Mouse (Mus musculus): ENCODE results near the gene Ppp1r15a.
"Not testable (repeated sequence)": the region's sequence is repeated elsewhere in the genome, so short reads cannot be mapped to it uniquely, and the experiment has no call there.

The Ppp1r15a gene

GRCm38 (mm10) chr7:45519345-45520120 is 6.5 kb downstream of the Ppp1r15a start:
- DNase-seq (ENCODE audit: low spot score) = no peak

DNA sequence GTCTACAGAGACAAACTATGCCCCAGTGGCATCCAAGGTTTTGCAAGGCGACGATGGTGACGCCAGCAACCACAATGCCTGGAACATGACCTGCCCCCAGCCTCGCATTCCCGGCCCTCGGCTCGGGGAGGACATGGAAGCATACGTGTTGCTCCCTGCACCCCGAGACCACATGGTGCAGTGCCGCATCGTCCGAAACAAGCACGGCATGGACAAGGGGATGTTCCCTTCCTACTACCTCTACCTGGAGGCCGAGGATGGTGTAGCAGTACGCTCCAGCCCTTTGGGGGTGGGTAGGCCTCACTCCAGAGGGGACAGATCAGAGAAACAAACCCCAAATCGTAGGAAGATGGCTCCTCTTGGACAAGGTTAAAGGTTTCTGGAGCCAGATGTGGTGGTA is 7.5 kb downstream of the Ppp1r15a start:
- DNase-seq (ENCODE audit: low spot score) = no peak

DNA sequence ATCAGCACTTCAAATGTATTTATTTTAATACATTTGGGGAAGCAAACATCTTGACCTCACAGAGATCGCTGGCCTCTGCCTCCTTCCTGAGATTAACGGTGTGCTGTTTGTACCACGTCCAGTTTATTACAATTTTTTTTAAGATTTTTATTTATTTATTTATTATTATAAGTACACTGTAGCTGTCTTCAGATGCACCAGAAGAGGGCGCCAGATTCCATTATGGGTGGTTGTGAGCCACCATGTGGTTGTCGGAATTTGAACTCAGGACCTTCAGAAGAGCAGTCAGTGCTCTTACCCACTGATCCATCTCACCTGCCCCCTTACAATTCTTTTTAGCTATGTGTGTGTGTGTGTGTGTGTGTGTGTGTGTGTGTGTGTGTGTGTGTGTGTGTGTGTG is 9.2 kb downstream of the Ppp1r15a start:
- not testable (repeated sequence) for DNase-seq (ENCODE audit: low spot score)

- peak; percentile 55 for DNase-seq (ENCODE audit: low spot score)
Observed at GRCm38 (mm10) chr7:45515436-45515835, 10.6 kb downstream of the Ppp1r15a start.

DNA sequence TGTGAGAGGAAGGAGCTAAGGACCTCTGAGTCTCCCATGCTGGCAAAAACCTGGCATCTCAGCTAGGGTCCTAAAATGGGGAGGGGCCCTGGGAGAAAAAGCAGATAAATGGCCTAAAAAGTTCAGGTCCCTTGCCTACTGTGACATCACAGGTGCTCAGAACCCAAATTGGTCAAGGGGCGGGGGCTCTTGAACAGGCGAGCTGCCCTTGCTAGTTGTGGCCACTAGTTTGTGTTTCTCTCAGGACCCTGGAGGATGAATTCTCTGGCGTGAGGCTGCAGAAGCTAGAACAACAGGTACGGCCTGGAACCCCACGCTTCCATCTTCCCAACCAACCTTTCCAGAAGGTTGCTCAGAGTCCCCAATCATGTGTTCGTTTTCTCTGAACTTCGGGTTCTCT is 11.7 kb downstream of the Ppp1r15a start:
- no peak for DNase-seq (ENCODE audit: low spot score)

- DNase-seq (ENCODE audit: low spot score) = peak; percentile 92
Observed at GRCm38 (mm10) chr7:45509912-45510787, 15.9 kb downstream of the Ppp1r15a start, which contains the start of gene Nucb1. TSS of gene Nucb1 (minus strand) at chr7:45510406.

- no peak for DNase-seq (ENCODE audit: low spot score)
Observed at GRCm38 (mm10) chr7:45509181-45509882, 16.7 kb downstream of the Ppp1r15a start.

DNA sequence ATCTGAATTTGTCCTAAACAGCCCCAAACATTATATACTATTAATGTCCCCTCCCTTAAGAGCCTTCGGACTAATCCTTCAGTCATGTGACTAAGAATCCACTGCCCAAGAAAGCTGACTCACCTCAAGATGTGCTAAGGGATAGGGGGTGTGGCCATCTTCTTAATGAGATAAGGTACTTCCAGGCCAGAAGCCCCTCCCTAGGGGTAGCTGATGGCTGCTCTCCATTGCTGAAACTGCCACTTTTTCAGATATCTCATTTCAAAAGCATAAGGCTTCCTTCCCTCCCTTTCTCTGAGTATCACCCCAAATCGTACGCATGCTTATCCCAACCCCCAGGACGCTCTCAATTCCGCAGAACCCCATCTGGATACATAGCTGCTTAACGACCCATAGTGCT is 17.5 kb downstream of the Ppp1r15a start:
- no peak for DNase-seq (ENCODE audit: low spot score)

- DNase-seq (ENCODE audit: low spot score) = no peak
Observed at GRCm38 (mm10) chr7:45507583-45507982, 18.5 kb downstream of the Ppp1r15a start.

- DNase-seq (ENCODE audit: low spot score) = no peak
Observed at GRCm38 (mm10) chr7:45498427-45498826, 27.6 kb downstream of the Ppp1r15a start.

DNA sequence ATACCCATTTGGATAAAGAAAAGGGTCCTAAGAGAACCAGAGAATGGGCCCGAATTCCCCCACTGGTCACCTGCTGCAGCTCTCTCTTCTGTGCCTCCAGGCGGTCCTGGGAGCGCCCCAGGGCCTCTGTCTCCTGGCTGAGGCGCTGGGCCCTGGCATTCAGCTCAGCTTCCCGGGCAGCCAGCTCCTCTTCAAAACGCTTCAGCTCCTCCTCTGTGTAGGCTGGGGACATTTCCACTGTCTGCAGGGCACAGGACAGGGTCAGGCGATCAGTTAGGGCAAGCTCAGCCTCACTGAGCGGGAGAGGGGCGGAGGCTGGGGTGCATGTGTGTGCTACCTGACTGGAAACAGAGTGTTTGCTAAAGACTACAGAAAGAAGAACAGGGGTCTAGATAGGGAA is 31.5 kb downstream of the Ppp1r15a start:
- no peak for DNase-seq (ENCODE audit: low spot score)

DNA sequence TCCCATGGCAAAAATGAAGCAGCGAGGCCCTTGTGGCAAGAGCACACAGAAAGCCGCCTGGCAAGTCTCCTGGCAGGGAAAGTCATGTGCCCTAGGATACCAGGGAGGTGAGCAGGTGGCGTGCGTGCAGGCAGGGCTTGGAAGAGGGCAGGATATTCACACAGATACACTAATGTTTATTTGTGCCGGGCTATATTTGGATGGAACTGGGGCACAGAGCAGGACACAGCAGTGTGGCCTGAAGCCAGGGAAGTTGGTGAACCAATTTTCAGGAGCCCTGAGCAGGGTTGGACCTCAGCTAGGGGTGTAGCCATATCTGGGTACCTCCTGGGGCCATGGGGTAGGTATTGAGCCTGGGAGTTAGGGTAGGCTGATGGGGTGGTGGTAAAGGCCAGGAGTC is 33.1 kb downstream of the Ppp1r15a start:
- no peak for DNase-seq (ENCODE audit: low spot score)

DNA sequence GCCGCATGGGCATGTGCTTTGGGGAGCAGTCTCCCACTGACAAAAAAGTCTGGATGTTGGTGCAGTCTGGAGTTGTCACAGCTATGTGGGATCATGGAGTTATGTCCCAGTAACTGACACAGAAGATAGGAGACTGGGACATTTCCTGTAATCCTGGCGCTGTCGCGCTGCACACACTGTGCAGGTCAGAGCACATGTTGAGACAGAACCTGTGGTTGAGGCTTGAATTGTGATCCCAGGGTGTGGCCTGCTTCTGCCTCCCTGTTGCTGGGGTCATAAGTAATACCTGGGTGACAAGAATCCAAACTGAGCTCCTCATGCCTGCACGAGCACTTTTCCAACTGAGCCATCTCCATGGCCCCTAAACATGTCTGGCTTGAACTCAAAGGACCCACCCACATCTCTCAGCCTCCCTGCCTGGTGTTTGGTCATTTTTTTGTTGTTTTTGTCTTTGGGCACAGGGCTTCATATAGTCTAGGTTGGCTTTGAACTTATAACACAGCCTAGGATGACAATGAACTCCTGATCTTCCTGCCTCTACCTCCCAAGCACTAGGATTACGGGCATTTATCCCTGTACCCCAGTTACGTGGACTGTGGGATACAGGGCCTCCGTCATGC is 33.7 kb downstream of the Ppp1r15a start:
- no peak for DNase-seq (ENCODE audit: low spot score)

DNA sequence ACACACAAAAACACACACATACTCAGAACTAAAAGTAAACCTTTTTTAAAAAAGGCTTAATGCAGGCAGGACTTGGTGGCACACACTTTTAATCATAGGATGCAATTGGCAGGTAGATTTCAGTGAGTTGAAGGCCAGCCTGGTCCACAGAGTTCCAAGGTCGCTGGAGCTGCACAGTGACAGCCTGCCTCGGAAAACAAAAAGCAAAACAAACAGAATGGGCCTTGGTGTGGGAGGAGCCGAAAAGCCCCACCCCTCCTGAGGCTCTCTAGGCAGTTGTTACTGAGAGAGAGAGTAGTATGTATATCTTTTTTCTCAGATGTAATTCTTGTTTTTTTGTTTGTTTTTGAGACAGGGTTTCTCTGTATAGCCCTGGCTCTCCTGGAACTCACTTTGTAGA is 34.8 kb downstream of the Ppp1r15a start:
- DNase-seq (ENCODE audit: low spot score) = no peak

DNA sequence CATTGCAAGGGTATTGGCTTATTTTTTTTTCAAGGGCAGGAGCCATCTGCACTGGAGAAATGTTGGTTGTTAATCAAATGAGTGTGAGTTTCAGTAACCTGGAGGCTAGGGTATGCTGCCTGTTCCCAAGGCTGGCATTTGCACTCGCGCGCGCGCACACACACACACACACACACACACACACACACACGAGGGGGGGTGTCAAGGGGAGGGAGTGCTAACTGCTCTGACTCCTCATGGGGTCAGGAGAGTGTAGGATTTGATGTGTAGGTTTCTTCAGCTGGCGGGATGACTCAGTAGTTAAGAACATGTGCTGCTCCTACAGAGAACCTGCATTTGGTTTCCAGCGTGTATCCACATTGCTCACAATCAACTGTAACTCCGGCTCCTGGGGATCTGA is 35.2 kb downstream of the Ppp1r15a start:
- peak; percentile 58 for DNase-seq (ENCODE audit: low spot score)

- DNase-seq (ENCODE audit: low spot score) = no peak
Observed at GRCm38 (mm10) chr7:45489578-45489977, 36.5 kb downstream of the Ppp1r15a start.

DNA sequence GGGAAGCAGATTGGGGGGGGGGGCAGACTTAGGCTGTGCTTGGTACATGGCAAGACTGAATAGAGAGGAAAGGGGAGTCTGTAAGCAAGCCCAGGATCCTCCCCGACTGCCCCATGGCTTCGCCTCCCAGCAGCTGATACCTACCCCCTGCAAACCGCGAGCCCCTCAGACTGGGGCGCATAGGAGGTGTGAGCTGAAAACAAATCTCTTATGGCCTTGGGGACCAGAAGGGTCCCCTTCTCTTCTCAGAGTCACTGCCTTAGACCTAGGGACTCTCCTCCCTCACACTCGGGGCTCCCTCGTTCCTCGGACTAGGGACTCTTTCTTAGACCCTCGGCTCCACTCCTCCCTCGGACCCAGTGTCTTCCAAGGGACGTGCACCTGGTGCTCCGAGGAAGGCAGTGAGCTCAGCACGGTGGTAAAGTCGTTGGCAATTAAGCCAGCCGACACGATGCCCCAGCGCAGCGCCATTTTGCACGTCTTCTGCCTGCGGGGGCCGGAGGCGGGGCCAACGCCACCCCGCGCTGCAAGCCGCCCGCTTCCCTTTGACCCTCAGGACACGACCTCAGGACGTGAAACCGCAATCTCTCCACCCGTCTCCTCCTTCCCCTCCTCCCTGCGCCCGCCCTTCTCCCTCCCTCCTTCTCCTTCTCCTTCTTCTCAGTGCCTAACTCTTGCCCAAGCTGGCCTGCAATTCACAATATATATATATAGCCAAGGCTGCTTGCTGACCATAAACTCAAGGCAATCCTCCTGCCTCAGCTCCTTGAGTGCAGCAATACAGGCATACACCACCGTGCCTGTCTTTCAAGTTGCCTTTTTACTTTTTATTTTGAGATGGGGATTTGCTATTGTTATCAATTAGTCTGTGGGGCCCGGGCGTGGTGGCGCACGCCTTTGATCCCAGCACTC is 37.5 kb downstream of the Ppp1r15a start, which contains the start of gene Dhdh:
TSS of gene Dhdh (minus strand) at position 513 of the 912 bp plus-strand sequence.
- no peak for DNase-seq (ENCODE audit: low spot score)

DNA sequence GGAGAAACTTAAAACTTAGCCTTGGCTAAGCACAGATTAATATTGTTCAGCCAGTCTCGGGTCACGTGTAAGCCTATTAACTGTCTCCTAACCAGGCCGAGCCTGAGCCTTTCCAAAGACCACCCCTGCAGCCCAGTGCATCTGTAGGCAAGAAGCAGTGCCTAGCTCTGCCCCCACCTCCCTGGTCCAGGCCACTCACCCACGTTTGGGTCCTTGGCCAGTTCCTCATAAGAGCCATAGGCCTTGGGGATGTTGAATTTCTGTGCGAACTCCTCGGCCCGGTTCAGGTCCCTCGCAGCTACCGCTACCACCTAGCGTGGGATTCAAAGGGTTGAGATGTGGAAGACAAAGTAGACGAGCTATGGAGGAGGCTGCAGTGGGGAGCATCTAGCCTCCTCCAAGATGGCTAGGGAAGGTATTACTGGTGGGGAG is 38.2 kb downstream of the Ppp1r15a start:
- no peak for DNase-seq (ENCODE audit: low spot score)

GRCm38 (mm10) chr7:45486761-45487415 is 39.2 kb downstream of the Ppp1r15a start, which contains the start of gene Gm45808:
TSS of gene Gm45808 (minus strand) at chr7:45486811.
- DNase-seq (ENCODE audit: low spot score) = no peak

DNA sequence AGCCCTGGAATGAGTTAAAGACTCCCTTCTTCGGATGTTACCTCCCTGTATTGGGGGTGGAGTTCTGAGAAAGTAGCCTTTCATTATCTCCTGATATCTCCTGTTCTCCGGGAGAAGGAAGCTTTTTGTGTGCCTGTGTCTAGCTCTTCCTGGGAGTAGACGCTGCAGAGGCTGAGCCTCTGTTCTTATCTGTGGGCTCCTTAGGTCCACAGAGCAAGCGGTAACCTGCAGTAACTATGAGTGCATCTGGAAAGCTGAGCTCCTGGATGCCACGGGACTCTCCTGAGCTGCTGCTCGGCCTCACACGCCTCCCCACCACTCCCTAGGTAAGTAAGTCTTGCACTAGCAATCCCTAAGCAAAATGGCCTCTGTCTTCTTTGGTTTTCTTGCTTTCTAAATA is 39.9 kb downstream of the Ppp1r15a start:
- no peak for DNase-seq (ENCODE audit: low spot score)
